In genomic region chr12:111245070-111245469, GRCm38 (mm10) we compare ENCODE assay signal across 20 mouse cellular contexts. TPM values are rescaled to one million over a fixed set of nuclear protein-coding genes. Genes with fewer than 3 reads are reported as not detected.
"Had no signal": no experiment of that assay in that cellular context is flagged by ENCODE, and none has a peak within 500 bp of the region (broad histone marks: within the 10 kb centered on the region; RNA-seq: fewer than 3 reads in every experiment).

No protein-coding gene starts in this region.

- H3K27me3 ChIP-seq: lung, embryonic 15.5 days; megakaryocyte, embryonic 14.5 days; neural tube, embryonic 12.5 days; stomach, embryonic 15.5 days had no signal

- H3K27ac ChIP-seq: lung, embryonic 15.5 days; macrophage; neural tube, embryonic 12.5 days; stomach, embryonic 15.5 days; stomach, postnatal 0 days had no signal

- H3K4me2 ChIP-seq: lung, embryonic 15.5 days; midbrain, embryonic 11.5 days; neural tube, embryonic 12.5 days; stomach, embryonic 15.5 days had no signal

- DNase-seq: liver, postnatal 0 days; lung, adult 2 months; lung, postnatal 14 days; lung, postnatal 36 days; midbrain, embryonic 14.5 days; right cerebral cortex, postnatal 14 days; thymus, adult 2 months; thymus, postnatal 25 days; thymus, postnatal 4 days had no signal

- ATAC-seq: liver, postnatal 0 days; lung, postnatal 0 days; midbrain, embryonic 16.5 days had no signal

- H3K4me3 ChIP-seq: lung, embryonic 15.5 days; megakaryocyte, embryonic 14.5 days; neural tube, embryonic 12.5 days; stomach, embryonic 15.5 days had no signal

- H3K9ac ChIP-seq: liver, postnatal 0 days; lung, embryonic 15.5 days; neural tube, embryonic 12.5 days; stomach, embryonic 15.5 days had no signal

- H3K9me3 ChIP-seq: lung, embryonic 15.5 days; megakaryocyte, embryonic 14.5 days; neural tube, embryonic 12.5 days; stomach, embryonic 15.5 days had no signal

- H3K4me1 ChIP-seq: lung, embryonic 15.5 days; neural tube, embryonic 12.5 days; stomach, embryonic 15.5 days had no signal

RNA-seq across cellular contexts. Expression of gene Amn, which starts 25.8 kb away (rescaled TPM):
- total RNA-seq: megakaryocyte progenitor cell, adult 5-6 weeks; monocyte, adult 5-6 weeks had no signal
- polyA plus RNA-seq: macrophage had no signal
